Mouse (Mus musculus) lung, embryonic 14.5 days (tissue): Measurements from ENCODE around the gene Caskin1. TPM values are rescaled to one million over a fixed set of nuclear protein-coding genes. Genes with fewer than 3 reads are reported as not detected.

ENCODE experiments used
- ATAC-seq: fragments of 200-750 bp; cut with Nextera tagmentation; 2 replicates; pipeline ENCODE4 v1.8.0; 2017; ENCODE audit warnings: mild to moderate bottlenecking, moderate TSS enrichment, moderate library complexity; ENCODE audit not compliant: insufficient read depth
- DNase-seq: peaks from one replicate; pipeline ENCODE4 v3.0.0-alpha.2; 2015
- H3K27ac ChIP-seq: fragments of 300-500 bp; sonication (generic); 2 replicates; pipeline ENCODE4 v1.5.1; 2014; ENCODE audit warnings: low read depth, mild to moderate bottlenecking, moderate library complexity
- H3K27me3 ChIP-seq: fragments of 300-500 bp; sonication (generic); 2 replicates; pipeline ENCODE4 v1.6.1; 2014; ENCODE audit warnings: low read length, control low read depth; ENCODE audit not compliant: insufficient read depth
- H3K36me3 ChIP-seq: fragments of 300-500 bp; sonication (generic); 2 replicates; pipeline ENCODE4 v1.6.1; 2014; ENCODE audit warnings: control low read depth; ENCODE audit not compliant: insufficient read depth
- H3K4me1 ChIP-seq: fragments of 300-500 bp; sonication (generic); 2 replicates; pipeline ENCODE4 v1.6.1; 2014; ENCODE audit warnings: antibody characterized with exemption, control low read depth; ENCODE audit not compliant: insufficient read depth
- H3K4me2 ChIP-seq: fragments of 300-500 bp; sonication (generic); 2 replicates; pipeline ENCODE4 v1.6.1; 2014; ENCODE audit warnings: mild to moderate bottlenecking
- H3K4me3 ChIP-seq: fragments of 300-500 bp; sonication (generic); 2 replicates; pipeline ENCODE4 v1.5.1; 2014; ENCODE audit warnings: low read depth, low read length
- H3K9ac ChIP-seq: fragments of 300-500 bp; sonication (generic); 2 replicates; pipeline ENCODE4 v1.6.1; 2014
- H3K9me3 ChIP-seq: fragments of 300-500 bp; sonication (generic); 2 replicates; pipeline ENCODE4 v1.6.1; 2016; ENCODE audit warnings: low read depth, low read length, control low read depth
- CTCF ChIP-seq: IDR thresholded peaks from 2 replicates; pipeline ENCODE4 v1.5.1; 2016; ENCODE audit warnings: antibody characterized with exemption, low read depth
- WGBS: fragments of 180-500 bp; shearing (Covaris S2); extraction: QIAGEN DNeasy Blood & Tissue Kit; methylation state at CpG from one replicate; pipeline ENCODE4 v1.1.7; 2014; 5-methylcytosine and 5-hydroxymethylcytosine counted together
- polyA plus RNA-seq: library from polyadenylated mRNA; unstranded; fragments of >200 nt; fragmentation: Nextera tagmentation; extraction: Ambion mirVana; gene quantifications from 2 replicates; pipeline ENCODE4 v1.2.1, GENCODE M21; 2014

Caskin1 gene
- polyA plus RNA-seq, 1 experiment from 2014 or later: 0.93 TPM

- ATAC-seq: no peak
- Histone ChIP-seq H3K27ac (no peak overlapping the region), H3K9ac (no peak overlapping the region), H3K36me3 (no peaks in the 10 kb centered on the region), H3K4me1 (peaks cover 4% of the 10 kb centered on the region; the same call in 1 of the 2 replicates), H3K27me3 (no peaks in the 10 kb centered on the region), H3K4me2 (no peak overlapping the region), H3K9me3 (no peaks in the 10 kb centered on the region), H3K4me3 (no peak overlapping the region)
- TF ChIP-seq CTCF: no peak
- DNase-seq: no peak
- WGBS: 66% methylated on average over 3 of the region's 3 CpGs
These were observed 57.8 kb downstream of the Caskin1 start for GRCm38 (mm10) chr17:24546234-24546633.

GRCm38 (mm10) chr17:24548435-24548834, 60.0 kb downstream of the Caskin1 start:
- Histone ChIP-seq H3K9ac (peak overlapping the region; percentile 27; the same call in 1 of the 2 replicates), H3K4me2 (peak overlapping the region; percentile 90), H3K4me1 (peaks cover 15% of the 10 kb centered on the region; the same call in 1 of the 2 replicates), H3K27ac (no peak overlapping the region), H3K27me3 (no peaks in the 10 kb centered on the region), H3K36me3 (no peaks in the 10 kb centered on the region), H3K4me3 (peak overlapping the region; percentile 87), H3K9me3 (no peaks in the 10 kb centered on the region)
- DNase-seq (no peak), ATAC-seq (no peak)
- WGBS: 29% methylated on average over 9 of the region's 9 CpGs
- TF ChIP-seq CTCF: no peak

- H3K36me3 ChIP-seq: no peaks in the 10 kb centered on the region
- H3K4me2 ChIP-seq: peak overlapping the region; percentile 90
- H3K4me1 ChIP-seq: peaks cover 15% of the 10 kb centered on the region; the same call in 1 of the 2 replicates
- no peak for TF ChIP-seq CTCF
- peak overlapping the region; percentile 42 for H3K27ac ChIP-seq
- peak overlapping the region; percentile 87 for H3K4me3 ChIP-seq
- WGBS: 2% methylated on average over 23 of the region's 23 CpGs
- peak; percentile 85 for DNase-seq
- no peaks in the 10 kb centered on the region for H3K27me3 ChIP-seq
- ATAC-seq: no peak; the same call in 1 of the 2 replicates
- H3K9ac ChIP-seq: peak overlapping the region; percentile 27
- H3K9me3 ChIP-seq: no peaks in the 10 kb centered on the region
These were observed 60.7 kb downstream of the Caskin1 start for GRCm38 (mm10) chr17:24548921-24549617.

GRCm38 (mm10) chr17:24549618-24550415, 61.4 kb downstream of the Caskin1 start, which contains the start of gene Pkd1:
Gene Pkd1, plus strand, starts transcription at chr17:24549834.
- ATAC-seq (peak; percentile 96), DNase-seq (peak; percentile 100)
- H3K36me3 ChIP-seq: no peaks in the 10 kb centered on the region
- no peaks in the 10 kb centered on the region for H3K9me3 ChIP-seq
- no peak for TF ChIP-seq CTCF
- H3K4me3 ChIP-seq: peak within 1 kb of the TSS; percentile 87
- H3K4me1 ChIP-seq: peaks cover 15% of the 10 kb centered on the region; the same call in 1 of the 2 replicates
- WGBS: under 1% methylated on average over 71 of the region's 72 CpGs
- H3K9ac ChIP-seq: peak within 1 kb of the TSS; percentile 90
- H3K27me3 ChIP-seq: no peaks in the 10 kb centered on the region
- peak within 1 kb of the TSS; percentile 96 for H3K27ac ChIP-seq
- peak within 1 kb of the TSS; percentile 90 for H3K4me2 ChIP-seq

GRCm38 (mm10) chr17:24550416-24551049, 62.1 kb downstream of the Caskin1 start:
- H3K4me2 ChIP-seq: peak overlapping the region; percentile 90
- no peak for TF ChIP-seq CTCF
- peak; percentile 80 for DNase-seq
- H3K9me3 ChIP-seq: no peaks in the 10 kb centered on the region
- H3K27me3 ChIP-seq: no peaks in the 10 kb centered on the region
- under 1% methylated on average over 44 of the region's 44 CpGs for WGBS
- peaks cover 15% of the 10 kb centered on the region; the same call in 1 of the 2 replicates for H3K4me1 ChIP-seq
- H3K36me3 ChIP-seq: no peaks in the 10 kb centered on the region
- peak; percentile 80 for ATAC-seq
- H3K27ac ChIP-seq: peak overlapping the region; percentile 96
- H3K9ac ChIP-seq: peak overlapping the region; percentile 90
- H3K4me3 ChIP-seq: peak overlapping the region; percentile 87

GRCm38 (mm10) chr17:24551050-24551444, 62.6 kb downstream of the Caskin1 start:
- ATAC-seq (no peak), DNase-seq (no peak)
- Histone ChIP-seq H3K9me3 (no peaks in the 10 kb centered on the region), H3K27me3 (no peaks in the 10 kb centered on the region), H3K9ac (peak overlapping the region; percentile 90), H3K4me1 (peaks cover 15% of the 10 kb centered on the region; the same call in 1 of the 2 replicates), H3K27ac (no peak overlapping the region; the same call in 1 of the 2 replicates), H3K4me2 (peak overlapping the region; percentile 90), H3K4me3 (peak overlapping the region; percentile 87), H3K36me3 (no peaks in the 10 kb centered on the region)
- 39% methylated on average over 3 of the region's 3 CpGs for WGBS
- no peak for TF ChIP-seq CTCF
